Mouse (Mus musculus) spleen, postnatal 0 days (tissue): ENCODE results near the gene Nkapl. TPM values are rescaled to one million over a fixed set of nuclear protein-coding genes. Genes with fewer than 3 reads are reported as not detected.

Experiments
- microRNA counts: library from miRNA; unstranded; fragments of <30 nt; microRNA quantifications from one replicate; lab custom pipeline; 2015
- polyA plus RNA-seq: library from polyadenylated mRNA; unstranded; fragments of >200 nt; fragmentation: Nextera tagmentation; extraction: Ambion mirVana; gene quantifications from 2 replicates; pipeline ENCODE4 v1.2.1, GENCODE M21; 2015

The Nkapl gene
- 1.5 and 2.1 TPM in 2 replicates for polyA plus RNA-seq

GRCm38 (mm10) chr13:21468061-21469019, at the start of gene Nkapl:
Gene Nkapl, minus strand, starts transcription at chr13:21468509.

GRCm38 (mm10) chr13:21501182-21501581, 32.9 kb upstream of the Nkapl start, which contains the start of gene Gm11273:
Gene Gm11273, minus strand, starts transcription at chr13:21501418.

GRCm38 (mm10) chr13:21495080-21495479, 26.8 kb upstream of the Nkapl start, which contains the start of gene AK157302:
Gene AK157302, plus strand, starts transcription at chr13:21495223.

GRCm38 (mm10) chr13:21478759-21479670, 10.7 kb upstream of the Nkapl start, which contains the start of the genes Zkscan4 and Gm10065:
Gene Zkscan4, plus strand, starts transcription at chr13:21478907.
Gene Gm10065, minus strand, starts transcription at chr13:21479441.

GRCm38 (mm10) chr13:21453449-21453848, 14.9 kb downstream of the Nkapl start, which contains the start of gene Zscan26:
Gene Zscan26, minus strand, starts transcription at chr13:21453730.

GRCm38 (mm10) chr13:21440503-21441206, 27.7 kb downstream of the Nkapl start, which contains the start of gene Pgbd1:
Gene Pgbd1, minus strand, starts transcription at chr13:21441058.

MicroRNAs encoded within 50 kb of the gene (microRNA counts, 519-probe panel; counts per million panel counts)
- microRNA mmu-miR-1896 (lab: Ali Mortazavi, UCI): 88.3 counts per million

Other genes starting within 250 kb of the Nkapl start
- gene Gpx5, start 175.8 kb downstream of the Nkapl start, polyA plus RNA-seq: not detected in 2 replicates
- not detected in 2 replicates for gene Gpx6, start 156.4 kb downstream of the Nkapl start, polyA plus RNA-seq
- not detected in 2 replicates for gene Olfr1367, start 121.6 kb downstream of the Nkapl start, polyA plus RNA-seq
- gene Zscan12, start 105.7 kb downstream of the Nkapl start, polyA plus RNA-seq: 4.2 and 5.2 TPM in 2 replicates
- gene Zkscan3, start 65.8 kb downstream of the Nkapl start, polyA plus RNA-seq: 38.2 TPM in 2 replicates
- 0.99 and 1.4 TPM in 2 replicates for gene Pgbd1, start 27.5 kb downstream of the Nkapl start, polyA plus RNA-seq
- gene Zscan26, start 14.8 kb downstream of the Nkapl start, polyA plus RNA-seq: 10.8 and 14.9 TPM in 2 replicates
- gene Zkscan4, start 10.4 kb upstream of the Nkapl start, polyA plus RNA-seq: 0.96 and 1.4 TPM in 2 replicates
- not detected in 2 replicates for gene Gm10065, start 10.9 kb upstream of the Nkapl start, polyA plus RNA-seq
- gene AK157302, start 26.7 kb upstream of the Nkapl start, polyA plus RNA-seq: 1.0 and 1.2 TPM in 2 replicates
- gene Gm11273, start 32.9 kb upstream of the Nkapl start, polyA plus RNA-seq: 6.8 and 8.6 TPM in 2 replicates
- gene Zkscan8, start 62.6 kb upstream of the Nkapl start, polyA plus RNA-seq: 1.9 and 2.4 TPM in 2 replicates
- gene Olfr1366, start 74.3 kb upstream of the Nkapl start, polyA plus RNA-seq: 0.06 TPM in 1 of 2 replicates, not detected in the other
- 0.07 TPM in 1 of 2 replicates, not detected in the other for gene Olfr1535, start 91.4 kb upstream of the Nkapl start, polyA plus RNA-seq
- gene Olfr1364, start 113.2 kb upstream of the Nkapl start, polyA plus RNA-seq: not detected in 2 replicates
- gene Olfr1362, start 145.5 kb upstream of the Nkapl start, polyA plus RNA-seq: not detected in 2 replicates
- gene Olfr11, start 174.0 kb upstream of the Nkapl start, polyA plus RNA-seq: not detected in 2 replicates
- not detected in 2 replicates for gene Olfr1361, start 194.9 kb upstream of the Nkapl start, polyA plus RNA-seq
- not detected in 2 replicates for gene Olfr1360, start 208.9 kb upstream of the Nkapl start, polyA plus RNA-seq
- not detected in 2 replicates for gene Olfr1359, start 229.6 kb upstream of the Nkapl start, polyA plus RNA-seq
- 4.7 and 5.7 TPM in 2 replicates for gene Hist1h2bl, start 247.6 kb upstream of the Nkapl start, polyA plus RNA-seq
- gene Hist1h2ai, start 247.9 kb upstream of the Nkapl start, polyA plus RNA-seq: 57.8 and 92.8 TPM in 2 replicates
- gene Hist1h3h, start 249.2 kb upstream of the Nkapl start, polyA plus RNA-seq: 33.5 and 37.1 TPM in 2 replicates